Mouse (Mus musculus) thymus, postnatal 4 days (tissue): ENCODE measurements around the gene Olfr1051.
"Not testable (repeated sequence)": the region's sequence is repeated elsewhere in the genome, so short reads cannot be mapped to it uniquely, and the experiment has no call there.

Source experiments
- DNase-seq: peaks from one replicate; pipeline ENCODE4 v3.0.0; 2021

The Olfr1051 gene

DNA sequence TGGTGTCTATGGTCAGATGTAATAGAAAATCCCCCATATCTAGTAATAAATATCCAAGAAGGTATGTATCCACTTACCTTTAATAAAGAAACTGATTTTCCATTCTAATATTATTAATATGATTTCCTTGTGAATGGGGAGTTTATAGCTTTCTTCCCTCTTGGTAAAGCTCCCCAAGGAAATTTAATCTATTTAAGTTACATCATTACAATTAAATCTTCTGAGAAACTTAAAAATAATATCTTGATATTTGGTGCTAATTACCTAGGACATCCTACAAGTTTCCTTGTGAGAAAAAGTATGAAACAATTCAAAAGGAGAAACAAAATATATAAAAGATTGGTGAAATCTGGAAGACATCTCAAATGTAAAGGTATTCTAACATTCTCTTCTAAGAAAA lies at the start of gene Olfr1051:
Gene Olfr1051, minus strand, starts transcription at position 101 of the 400 bp plus-strand sequence.
- not testable (repeated sequence) for DNase-seq

GRCm38 (mm10) chr2:86315184-86315583 lies 36.3 kb upstream of the Olfr1051 start, which contains the start of gene Olfr1053:
Gene Olfr1053 (minus strand): TSS chr2:86315284.
- DNase-seq = no peak

- no peak for DNase-seq
Observed at GRCm38 (mm10) chr2:86292155-86292554, 13.3 kb upstream of the Olfr1051 start, which contains the start of gene Olfr1052. Gene Olfr1052 (plus strand): TSS chr2:86292455.

DNA sequence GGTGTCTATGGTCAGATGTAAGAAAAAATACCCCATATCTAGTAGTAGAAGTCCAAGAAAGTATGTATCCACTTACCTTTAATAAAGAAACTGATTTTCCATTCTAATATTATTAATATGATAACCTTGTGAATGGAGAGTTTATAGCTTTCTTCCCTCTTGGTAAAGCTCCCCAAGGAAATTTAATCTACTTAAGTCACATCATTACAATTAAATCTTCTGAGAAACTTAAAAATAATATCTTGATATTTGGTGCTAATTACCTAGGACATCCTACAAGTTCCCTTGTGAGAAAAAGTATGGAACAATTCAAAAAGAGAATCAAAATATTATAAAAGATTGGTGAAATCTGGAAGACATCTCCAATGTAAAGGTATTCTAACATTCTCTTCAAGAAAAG lies 20.7 kb downstream of the Olfr1051 start, which contains the start of gene Olfr1049:
Gene Olfr1049, minus strand, starts transcription at position 101 of the 400 bp plus-strand sequence.
- not testable (repeated sequence) for DNase-seq

DNA sequence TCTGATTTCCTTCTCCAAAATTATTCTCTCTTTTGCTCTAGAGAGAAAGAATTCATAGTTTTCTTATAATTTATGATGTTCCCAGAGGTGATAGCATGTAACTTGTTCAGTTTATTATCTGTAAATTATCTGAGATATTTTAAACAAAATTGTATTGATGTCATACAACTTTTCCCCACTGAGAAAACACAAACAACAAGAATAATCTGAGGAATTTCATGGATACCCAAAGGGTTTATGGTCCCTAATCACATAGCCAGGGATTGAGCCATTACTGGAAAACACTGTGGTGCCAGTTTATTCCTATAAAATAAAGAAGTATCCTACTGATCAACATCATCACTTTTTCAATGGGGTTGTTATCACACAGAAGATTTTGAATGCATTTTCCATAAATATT lies 38.7 kb downstream of the Olfr1051 start, which contains the start of gene Olfr1048:
Gene Olfr1048, minus strand, starts transcription at position 101 of the 400 bp plus-strand sequence.
- DNase-seq = no peak

- DNase-seq = no peak
Observed at GRCm38 (mm10) chr2:86231301-86231700, 47.6 kb downstream of the Olfr1051 start, which contains the start of gene Olfr1047. Gene Olfr1047 (minus strand): TSS chr2:86231401.
